Mouse (Mus musculus) granulocyte monocyte progenitor cell, adult 5-6 weeks (primary cell): ENCODE results near the gene Ttc12. TPM values are rescaled to one million over a fixed set of nuclear protein-coding genes. Genes with fewer than 3 reads are reported as not detected.

Experiments used
- ATAC-seq: replicated peaks from 2 replicates; pipeline ENCODE4 v1.8.0; 2016; ENCODE audit warnings: mild to moderate bottlenecking, moderate TSS enrichment, inconsistent platforms; ENCODE audit not compliant: poor library complexity, severe bottlenecking
- total RNA-seq, 2 experiments: library from RNA; stranded (forward) in 1 of 2; stranded (reverse) in 1 of 2; fragments of 200-712, 200-1000 nt in 1 of 2; fragments of >200 nt in 1 of 2; fragmentation: Nextera tagmentation in 1 of 2; gene quantifications; 2 replicates each; pipeline ENCODE4 v1.2.3; 2014 to 2017

Ttc12 gene
- total RNA-seq, 2 experiments from 2014 or later = 0.77 to 2.2 TPM

DNA sequence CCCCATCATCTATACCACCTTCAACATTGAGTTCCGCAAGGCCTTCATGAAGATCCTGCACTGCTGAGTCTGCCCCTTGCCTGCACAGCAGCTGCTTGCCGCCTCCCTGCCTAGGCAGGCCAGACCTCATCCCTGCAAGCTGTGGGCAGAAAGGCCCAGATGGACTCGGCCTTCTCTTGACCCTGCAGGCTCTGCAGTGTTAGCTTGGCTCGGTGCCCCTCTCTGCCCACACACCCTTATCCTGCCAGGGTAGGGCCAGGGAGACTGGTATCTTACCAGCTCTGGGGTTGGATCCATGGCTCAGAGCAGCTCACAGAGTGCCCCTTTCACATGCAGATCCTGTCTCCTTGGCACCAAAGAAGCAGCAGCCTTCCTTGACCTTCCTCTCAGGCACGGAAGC lies 79.0 kb downstream of the Ttc12 start:
- no peak for ATAC-seq

DNA sequence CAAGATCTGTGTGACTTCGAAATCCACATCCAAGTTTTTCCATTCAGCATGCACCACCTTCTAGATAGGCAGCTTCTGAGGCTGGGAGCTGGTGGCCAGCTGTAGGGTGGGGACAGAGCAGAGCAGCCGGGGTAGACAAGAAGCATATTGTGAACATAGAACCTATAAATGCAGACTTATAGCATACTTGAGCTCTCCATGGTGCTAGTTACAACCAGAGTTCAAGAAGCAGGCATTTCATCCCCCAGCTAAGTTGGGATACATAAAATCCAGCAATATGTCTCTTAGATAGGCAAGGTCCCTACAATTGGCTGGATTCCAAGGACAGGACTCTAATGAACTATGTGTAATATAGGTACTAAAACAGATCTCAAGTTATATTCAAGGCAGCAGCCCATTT lies 82.3 kb downstream of the Ttc12 start:
- no peak for ATAC-seq

DNA sequence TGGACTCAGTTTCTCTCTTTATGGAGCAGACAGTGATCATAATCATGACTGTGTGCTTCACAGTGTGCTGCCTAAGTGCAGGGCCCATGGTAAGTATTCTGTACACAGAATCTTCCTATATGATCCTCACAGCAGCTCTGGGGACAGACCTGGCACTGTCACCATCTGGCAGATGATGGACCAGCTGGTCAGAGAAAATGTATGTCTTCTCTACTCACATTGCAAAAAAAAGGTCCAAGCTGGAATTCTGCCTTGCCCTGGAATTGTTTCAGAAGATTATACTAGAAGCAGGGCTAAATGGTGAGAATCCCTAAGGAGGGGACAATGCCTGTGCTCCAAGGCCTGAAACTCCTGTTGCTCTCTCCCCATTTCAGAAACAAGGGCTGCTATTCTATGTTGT lies 90.0 kb downstream of the Ttc12 start:
- ATAC-seq = no peak

DNA sequence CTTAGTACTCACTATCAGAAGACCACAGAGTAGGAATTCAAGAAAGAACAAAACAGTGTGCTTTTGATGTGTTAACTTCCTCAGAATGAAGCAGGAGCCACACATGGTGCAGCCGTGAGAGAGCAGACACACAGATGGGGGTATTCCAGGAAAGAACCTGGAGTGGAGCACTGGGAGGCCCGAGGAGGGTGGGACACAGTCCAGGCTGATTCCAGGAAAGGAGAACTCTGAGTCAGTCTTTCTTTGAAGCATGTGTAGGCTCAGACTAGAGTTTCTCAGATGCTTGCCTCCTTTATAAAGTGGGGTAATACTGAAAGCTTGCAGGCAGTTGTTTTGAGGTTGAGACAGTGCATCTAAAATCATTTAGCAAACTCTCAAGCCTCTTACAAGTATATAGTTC lies 93.8 kb downstream of the Ttc12 start:
- no peak for ATAC-seq

Other genes with a start within 250 kb of the Ttc12 start
- gene Gm4894, start 235.7 kb downstream of the Ttc12 start, total RNA-seq (2014; fragmentation: Nextera tagmentation) = not detected in 2 replicates
- gene Gm4894, start 235.7 kb downstream of the Ttc12 start, total RNA-seq (2017) = not detected in 2 replicates
- gene Drd2, start 145.6 kb downstream of the Ttc12 start, total RNA-seq (2014; fragmentation: Nextera tagmentation) = not detected in 2 replicates
- not detected in 2 replicates for gene Drd2, start 145.6 kb downstream of the Ttc12 start, total RNA-seq (2017)
- gene Ankk1, start 59.2 kb downstream of the Ttc12 start, total RNA-seq (2014; fragmentation: Nextera tagmentation) = not detected in 2 replicates
- gene Ankk1, start 59.2 kb downstream of the Ttc12 start, total RNA-seq (2017) = not detected in 2 replicates